Mouse (Mus musculus): ENCODE data around the gene Gria3.

Gene Gria3

DNA sequence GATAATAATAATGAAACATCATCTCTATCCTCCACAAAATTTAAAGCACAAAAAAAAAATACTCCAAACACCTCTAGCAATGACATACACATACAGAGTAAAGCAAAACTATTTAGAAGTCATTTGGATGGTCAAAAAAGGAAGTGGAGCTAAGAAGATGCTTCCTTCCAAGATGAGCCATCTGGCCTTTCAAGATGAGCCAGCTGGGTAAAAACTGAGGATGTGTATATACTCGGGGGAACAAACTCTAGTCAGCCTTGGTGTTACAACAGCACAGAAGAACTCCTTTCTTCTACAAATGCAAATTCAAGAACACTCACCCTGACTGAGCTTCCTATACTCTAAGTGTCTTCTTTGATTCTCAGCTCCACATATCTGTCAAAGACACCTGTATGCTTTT lies 172.4 kb downstream of the Gria3 start:
- no peak for DNase-seq

DNA sequence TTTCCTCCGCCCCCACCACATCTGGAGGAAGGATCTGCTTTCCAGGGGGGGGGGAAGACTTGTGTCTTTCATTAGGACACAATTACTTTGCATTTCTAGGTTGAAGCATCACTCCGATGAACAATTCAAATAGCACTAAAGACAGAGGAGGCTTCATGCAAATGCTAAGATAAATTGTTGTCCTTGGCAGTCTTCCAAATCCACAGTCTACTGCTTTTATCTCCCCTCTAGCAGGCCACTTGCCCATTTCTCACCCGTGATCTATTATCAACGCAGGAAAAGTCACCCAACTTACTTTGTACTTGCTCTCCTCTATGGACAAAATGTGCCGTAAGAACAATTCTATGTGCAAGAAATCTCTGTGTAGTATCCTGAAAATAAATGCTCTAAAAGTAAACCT lies 178.1 kb downstream of the Gria3 start:
- no peak for DNase-seq

DNA sequence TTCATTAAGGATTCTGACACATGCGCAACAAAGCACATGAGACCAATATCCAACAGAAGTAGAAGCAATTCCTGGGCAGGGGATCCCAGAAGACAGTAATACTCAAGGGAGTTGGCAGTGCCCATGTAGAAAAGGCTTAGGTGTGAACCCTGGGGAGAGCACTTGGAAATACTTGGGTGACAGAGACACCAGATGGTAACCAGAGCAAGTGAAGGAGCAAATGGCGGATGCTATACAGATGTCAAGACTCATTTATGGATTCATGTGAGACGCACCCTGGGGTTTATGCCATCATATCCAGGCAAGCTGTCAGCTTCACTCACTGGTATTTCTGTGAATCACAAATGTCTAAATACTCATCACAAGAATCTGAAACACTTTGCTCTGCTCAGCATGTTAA lies 187.0 kb downstream of the Gria3 start:
- DNase-seq, result no peak

DNA sequence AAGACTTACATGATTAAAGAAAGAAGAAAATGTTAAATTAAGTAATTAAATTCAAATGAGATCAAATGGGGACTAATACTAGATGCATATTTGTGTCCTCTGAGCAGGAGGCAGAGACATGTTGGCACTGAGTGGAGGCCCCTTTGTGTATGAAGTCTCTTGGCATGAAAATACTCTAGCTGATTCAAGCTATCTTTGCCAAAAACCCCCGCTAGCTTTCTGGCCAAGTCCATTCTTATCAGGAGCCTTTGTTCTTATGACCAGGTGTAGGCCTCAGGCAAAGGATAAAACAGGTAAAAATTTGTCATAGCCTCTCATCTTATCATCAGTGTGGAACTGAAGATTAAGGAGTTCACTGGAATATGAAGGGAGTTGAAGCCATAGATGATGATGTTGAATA lies 206.5 kb downstream of the Gria3 start:
- no peak for DNase-seq

DNA sequence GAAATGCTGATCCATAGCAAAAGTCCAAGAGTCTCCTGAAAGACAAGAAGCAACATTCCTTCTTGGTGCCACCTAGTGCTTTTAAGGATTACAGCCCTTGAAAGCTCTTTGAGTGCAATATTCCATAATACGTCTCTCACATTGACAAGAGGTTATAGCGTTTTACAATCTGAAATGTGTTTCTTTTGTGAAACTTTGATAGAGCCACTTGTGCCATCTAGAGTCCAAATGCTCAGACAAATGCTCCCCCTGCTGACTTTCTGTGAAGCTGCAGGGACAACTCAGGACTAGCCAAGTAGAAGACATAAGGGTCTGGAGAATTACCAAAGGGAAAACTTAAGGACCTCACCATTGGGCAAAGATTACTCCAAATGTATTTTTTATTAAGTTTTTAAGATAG lies 214.3 kb downstream of the Gria3 start:
- DNase-seq, result no peak

DNA sequence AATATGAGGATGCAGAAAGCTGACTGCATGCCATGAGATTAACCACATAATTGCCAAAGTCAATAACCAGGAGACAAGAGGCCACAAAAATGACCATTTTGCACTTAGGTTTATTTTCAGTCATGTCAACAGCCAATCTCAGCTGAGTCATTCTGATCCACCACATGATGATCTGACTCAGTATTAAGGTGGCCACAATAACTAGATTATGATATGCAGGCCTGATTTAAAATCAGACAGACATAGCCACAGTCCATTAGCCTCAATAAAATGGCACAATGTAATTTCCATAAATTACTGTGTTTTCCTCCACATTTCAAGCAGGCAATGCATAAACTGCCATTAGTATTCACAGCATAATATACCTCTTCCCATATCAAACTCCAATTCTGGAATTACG lies 216.3 kb downstream of the Gria3 start:
- no peak for DNase-seq

DNA sequence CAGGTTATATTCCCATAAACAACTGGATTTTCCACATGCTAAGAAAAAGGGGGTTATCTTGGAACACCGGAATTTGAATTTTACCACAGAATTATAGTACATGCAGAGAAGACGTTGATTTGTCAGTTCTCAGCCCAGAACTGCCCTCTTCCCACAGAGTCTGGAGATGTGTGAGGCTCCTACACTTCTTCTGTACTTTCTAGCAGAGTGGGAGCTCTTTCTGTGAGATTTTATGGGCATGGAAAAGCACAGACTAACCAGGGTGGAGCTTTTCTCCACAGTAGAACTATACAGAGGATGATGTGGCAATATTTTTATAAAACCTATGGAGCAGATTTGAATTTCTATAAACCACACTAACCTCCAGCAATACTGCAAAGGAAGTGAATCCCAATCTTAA lies 217.7 kb downstream of the Gria3 start:
- DNase-seq, result no peak

DNA sequence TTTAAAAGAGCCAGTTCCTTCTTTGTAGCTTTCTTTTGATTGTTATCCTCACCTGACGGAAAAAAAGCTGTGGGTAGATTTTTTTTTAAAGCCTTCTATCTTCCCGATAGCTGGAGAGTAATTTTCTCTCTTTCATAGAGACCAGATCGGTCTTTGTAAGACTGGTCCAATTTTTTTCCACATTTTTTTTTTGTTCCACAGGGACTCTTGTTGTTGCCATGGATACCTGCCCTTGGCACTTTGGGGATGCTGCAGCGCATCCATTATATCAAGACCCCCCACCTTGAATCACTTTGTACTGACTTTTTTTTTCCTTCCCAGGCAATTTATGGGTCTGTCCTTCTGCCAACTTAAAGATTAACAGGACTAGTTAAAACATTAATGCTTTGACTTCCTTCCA lies 232.9 kb downstream of the Gria3 start:
- no peak for DNase-seq

DNA sequence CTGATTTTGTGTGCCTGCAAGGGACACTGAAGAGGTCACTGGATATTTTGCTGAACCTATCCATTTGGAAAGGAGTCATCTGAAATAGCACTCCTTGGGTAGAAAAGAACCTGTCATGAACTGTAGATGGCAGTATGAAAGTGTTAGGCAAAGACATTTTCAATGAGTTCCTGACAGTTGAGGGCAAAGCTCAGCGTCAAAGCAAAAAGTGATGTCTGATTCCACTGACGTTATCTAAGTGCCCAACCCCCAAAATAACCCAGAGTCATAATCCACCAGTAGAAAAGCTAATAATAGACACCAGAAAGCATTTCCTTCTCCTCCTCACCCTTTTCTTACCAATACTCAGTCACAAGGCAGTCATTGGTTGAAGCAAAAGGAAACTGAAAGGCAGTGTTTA lies 244.3 kb downstream of the Gria3 start:
- no peak for DNase-seq

DNA sequence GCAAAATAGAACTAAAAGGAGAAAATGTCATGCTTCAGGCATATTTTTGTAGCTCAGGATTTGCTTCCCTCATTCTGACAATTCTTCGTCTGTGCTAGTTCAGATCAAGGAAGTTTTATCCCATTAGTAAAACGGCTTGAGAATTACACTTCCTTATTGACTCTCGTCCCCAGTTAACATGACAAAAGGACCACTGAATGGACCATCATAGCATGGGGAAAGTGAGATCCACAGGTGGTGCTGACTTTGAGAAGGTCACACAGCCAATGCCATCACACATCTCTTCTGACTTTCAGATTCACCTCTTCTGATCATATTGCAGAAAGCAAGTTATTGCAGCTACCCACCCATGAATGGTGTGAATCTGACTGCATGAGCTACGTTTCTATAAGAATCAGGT lies 257.1 kb downstream of the Gria3 start:
- DNase-seq, result no peak

DNA sequence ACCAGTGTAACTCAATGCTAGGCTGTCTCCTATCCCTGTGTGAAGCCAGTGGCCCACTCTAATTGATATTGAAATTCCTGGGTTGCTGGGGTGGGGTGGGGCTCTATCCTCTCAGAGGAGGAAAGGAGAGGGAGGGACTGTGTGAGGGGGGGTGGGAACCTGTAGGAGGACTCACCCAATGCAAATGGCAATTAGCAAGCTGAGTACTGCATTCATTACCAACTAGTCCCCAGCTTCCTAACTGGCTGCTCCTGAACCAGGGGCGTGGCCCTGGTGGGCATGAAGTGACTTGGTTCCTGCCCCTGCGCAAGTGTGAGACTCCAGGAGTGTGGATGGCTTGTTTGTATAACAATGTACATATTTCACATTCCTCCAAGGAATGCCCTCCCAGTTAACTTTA lies 288.2 kb downstream of the Gria3 start:
- DNase-seq, result no peak

DNA sequence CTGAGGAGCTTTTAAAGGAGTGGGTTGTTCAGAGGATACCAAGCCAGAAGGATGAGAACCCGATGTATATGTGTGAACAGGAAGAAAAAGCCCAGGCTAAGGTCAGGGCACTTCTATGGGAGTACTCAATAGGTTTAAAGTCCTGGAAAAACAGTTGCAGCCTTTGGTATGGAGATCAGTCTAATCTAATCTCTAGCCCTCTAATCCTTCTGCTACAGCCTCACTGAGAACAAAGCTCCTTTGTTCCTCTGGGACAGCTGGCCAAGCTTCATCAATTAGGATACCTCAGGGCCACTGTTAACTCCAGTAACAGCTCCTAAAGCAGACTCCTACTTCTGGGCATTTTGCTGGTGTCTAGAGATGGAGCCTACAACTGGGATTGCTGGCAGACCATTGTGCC lies 291.4 kb downstream of the Gria3 start:
- DNase-seq, result no peak

Data from thymus, postnatal 36 days (tissue).